In the genomic region with DNA sequence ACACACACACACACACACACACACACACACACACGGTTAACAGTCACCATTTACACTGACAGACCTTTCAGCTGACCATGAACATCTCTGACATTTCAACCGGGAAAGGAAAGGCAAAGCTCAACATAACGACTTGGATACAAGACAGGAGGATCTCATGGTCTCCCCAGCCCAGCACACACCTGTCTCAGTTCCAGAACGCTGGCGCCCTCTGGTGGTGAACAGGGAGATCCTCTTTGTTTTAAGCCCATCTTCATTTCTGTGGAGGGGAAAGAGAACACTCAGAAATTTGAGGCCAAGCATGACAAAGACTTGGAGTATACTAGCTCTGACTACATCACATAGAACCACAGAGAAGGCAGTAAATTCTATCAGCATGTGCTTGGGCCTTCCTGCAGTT, we compare ENCODE assay signal across 8 mouse cellular contexts.
A peak's percentile ranks its signal among the peaks of the same experiment; 100 is the strongest.
DNase-seq lines count a peak whose midpoint lies in the region; ATAC-seq and TF ChIP-seq lines count a peak whose summit lies in the region.

No protein-coding gene starts in this region.

- no peak overlapping the region for H3K27ac ChIP-seq in layer of hippocampus, adult 2 months

- TF ChIP-seq CTCF in layer of hippocampus, adult 2 months (conservative IDR thresholded peaks at IDR 0.05), result peak; percentile 90

- DNase-seq in ES-CJ7 (ENCODE audit: low read depth, low spot score), result peak; percentile 85
- peak; percentile 92 for DNase-seq in brain, adult 2 months (ENCODE audit: low read depth, low spot score)
- DNase-seq in heart, postnatal 14 days, result peak; percentile 86 to 88
- peak; percentile 65 to 85 for DNase-seq in layer of hippocampus, adult 2 months (ENCODE audit: low spot score in 2 of 2)
- DNase-seq in lung, postnatal 36 days, result peak; percentile 75
- peak; percentile 84 for DNase-seq in retina, postnatal 7 days (ENCODE audit: low read depth, low spot score)
- DNase-seq in thymus, postnatal 4 days, result peak; percentile 93

- intact Hi-C loops in heart, postnatal 14 days (cut with DNase I), result loop anchor here (1.0 to 2.0 kb wide), 2 partner anchors 50 to 198 kb away; no protein-coding TSS in a partner anchor

- H3K4me3 ChIP-seq in layer of hippocampus, adult 2 months, result no peak overlapping the region

- peak; percentile 85 for ATAC-seq in erythroblast, adult 5-6 weeks (replicated peaks; ENCODE audit: low FRiP score, poor library complexity, severe bottlenecking)
